Mouse (Mus musculus) hindbrain, embryonic 16.5 days (tissue): ENCODE measurements around the gene Ears2. TPM values are rescaled to one million over a fixed set of nuclear protein-coding genes. Genes with fewer than 3 reads are reported as not detected.

Source experiments
- ATAC-seq: fragments of 200-750 bp; cut with Nextera tagmentation; 2 replicates; pipeline ENCODE4 v1.8.0; 2017; ENCODE audit warnings: moderate TSS enrichment, moderate library complexity
- H3K27ac ChIP-seq: fragments of 300-500 bp; sonication (generic); 2 replicates; pipeline ENCODE4 v1.5.1; 2014; ENCODE audit warnings: low read depth, mild to moderate bottlenecking, control low read depth, low read length, moderate library complexity
- H3K27me3 ChIP-seq: fragments of 300-500 bp; sonication (generic); replicated peaks from 2 replicates; pipeline ENCODE4 v1.6.1; 2014; ENCODE audit warnings: low read length; ENCODE audit not compliant: control insufficient read depth, insufficient read depth
- H3K36me3 ChIP-seq: fragments of 300-500 bp; sonication (generic); 2 replicates; pipeline ENCODE4 v1.6.1; 2014; ENCODE audit warnings: mild to moderate bottlenecking, low read length, moderate library complexity, mixed read lengths; ENCODE audit not compliant: control insufficient read depth, insufficient read depth
- H3K4me1 ChIP-seq: fragments of 300-500 bp; sonication (generic); 2 replicates; pipeline ENCODE4 v1.6.1; 2014; ENCODE audit warnings: low read depth, low read length; ENCODE audit not compliant: control insufficient read depth, insufficient read depth
- H3K4me2 ChIP-seq: fragments of 300-500 bp; sonication (generic); 2 replicates; pipeline ENCODE4 v1.6.1; 2014; ENCODE audit warnings: mild to moderate bottlenecking, low read length, control low read depth, moderate library complexity
- H3K4me3 ChIP-seq: fragments of 300-500 bp; sonication (generic); 2 replicates; pipeline ENCODE4 v1.5.1; 2014; ENCODE audit warnings: mild to moderate bottlenecking, low read length, control low read depth, moderate library complexity
- H3K9ac ChIP-seq: fragments of 300-500 bp; sonication (generic); 2 replicates; pipeline ENCODE4 v1.6.1; 2014; ENCODE audit warnings: low read depth, mild to moderate bottlenecking, control low read depth, low read length, moderate library complexity
- H3K9me3 ChIP-seq: fragments of 300-500 bp; sonication (generic); 2 replicates; pipeline ENCODE4 v1.6.1; 2014; ENCODE audit warnings: mild to moderate bottlenecking, low read length, moderate library complexity; ENCODE audit not compliant: control insufficient read depth
- WGBS: fragments of 180-500 bp; shearing (Covaris S2); extraction: QIAGEN DNeasy Blood & Tissue Kit; methylation state at CpG from one replicate; pipeline ENCODE4 v1.1.7; 2014; 5-methylcytosine and 5-hydroxymethylcytosine counted together
- polyA plus RNA-seq: library from polyadenylated mRNA; unstranded; fragments of >200 nt; fragmentation: Nextera tagmentation; extraction: Ambion mirVana; gene quantifications from 2 replicates; pipeline ENCODE4 v1.2.1, GENCODE M21; 2015

The Ears2 gene
- polyA plus RNA-seq, 1 experiment from 2014 or later, result 8.7 TPM

GRCm38 (mm10) chr7:122020273-122020666 is 46.8 kb downstream of the Ears2 start:
- Histone ChIP-seq H3K9ac (peak overlapping the region; percentile 95), H3K4me2 (peak overlapping the region; percentile 79), H3K9me3 (no peaks in the 10 kb centered on the region), H3K36me3 (no peaks in the 10 kb centered on the region), H3K4me3 (peak overlapping the region; percentile 64), H3K4me1 (peaks cover 26% of the 10 kb centered on the region), H3K27me3 (no peaks in the 10 kb centered on the region), H3K27ac (peak overlapping the region; percentile 93)
- ATAC-seq, result peak; percentile 50
- WGBS, result 3% methylated on average over 6 of the region's 6 CpGs

GRCm38 (mm10) chr7:122018978-122019377 is 48.1 kb downstream of the Ears2 start:
- H3K36me3 ChIP-seq, result no peaks in the 10 kb centered on the region
- H3K9me3 ChIP-seq, result no peaks in the 10 kb centered on the region
- H3K9ac ChIP-seq, result no peak overlapping the region
- WGBS, result 87% methylated on average over 7 of the region's 7 CpGs
- peaks cover 29% of the 10 kb centered on the region for H3K4me1 ChIP-seq
- H3K27me3 ChIP-seq, result no peaks in the 10 kb centered on the region
- H3K27ac ChIP-seq, result no peak overlapping the region
- H3K4me3 ChIP-seq, result no peak overlapping the region
- H3K4me2 ChIP-seq, result peak overlapping the region; percentile 79
- ATAC-seq, result no peak

- Histone ChIP-seq H3K27ac (no peak overlapping the region; the same call in 1 of the 2 replicates), H3K36me3 (no peaks in the 10 kb centered on the region), H3K4me3 (no peak overlapping the region), H3K4me2 (no peak overlapping the region), H3K4me1 (peaks cover 29% of the 10 kb centered on the region), H3K9ac (no peak overlapping the region), H3K9me3 (no peaks in the 10 kb centered on the region), H3K27me3 (no peaks in the 10 kb centered on the region)
- WGBS, result 68% methylated on average over 3 of the region's 3 CpGs
- ATAC-seq, result no peak
Observed at GRCm38 (mm10) chr7:122018247-122018646, 48.8 kb downstream of the Ears2 start.

- H3K4me3 ChIP-seq, result no peak overlapping the region
- H3K4me2 ChIP-seq, result no peak overlapping the region; the same call in 1 of the 2 replicates
- ATAC-seq, result no peak
- no peaks in the 10 kb centered on the region for H3K9me3 ChIP-seq
- H3K36me3 ChIP-seq, result peaks cover 12% of the 10 kb centered on the region
- H3K4me1 ChIP-seq, result peaks cover 29% of the 10 kb centered on the region
- 56% methylated on average over 10 of the region's 10 CpGs for WGBS
- H3K27ac ChIP-seq, result no peak overlapping the region
- no peaks in the 10 kb centered on the region for H3K27me3 ChIP-seq
- peak overlapping the region; percentile 35; the same call in 1 of the 2 replicates for H3K9ac ChIP-seq
Observed at GRCm38 (mm10) chr7:122015734-122016133, 51.3 kb downstream of the Ears2 start.

GRCm38 (mm10) chr7:122015105-122015504 is 52.0 kb downstream of the Ears2 start:
- no peaks in the 10 kb centered on the region for H3K27me3 ChIP-seq
- H3K27ac ChIP-seq, result no peak overlapping the region
- no peak for ATAC-seq
- no peak overlapping the region for H3K9ac ChIP-seq
- no peak overlapping the region for H3K4me3 ChIP-seq
- H3K36me3 ChIP-seq, result peaks cover 12% of the 10 kb centered on the region
- H3K9me3 ChIP-seq, result no peaks in the 10 kb centered on the region
- peaks cover 29% of the 10 kb centered on the region for H3K4me1 ChIP-seq
- no peak overlapping the region; the same call in 1 of the 2 replicates for H3K4me2 ChIP-seq
- whole genome bisulfite sequencing, result 57% methylated on average over 8 of the region's 8 CpGs

- ATAC-seq, result no peak
- H3K4me1 ChIP-seq, result peaks cover 14% of the 10 kb centered on the region
- no peak overlapping the region for H3K4me3 ChIP-seq
- peaks cover 27% of the 10 kb centered on the region for H3K36me3 ChIP-seq
- H3K27ac ChIP-seq, result no peak overlapping the region
- no peaks in the 10 kb centered on the region for H3K9me3 ChIP-seq
- no peak overlapping the region for H3K9ac ChIP-seq
- no peak overlapping the region for H3K4me2 ChIP-seq
- 93% methylated on average over 10 of the region's 10 CpGs for WGBS
- no peaks in the 10 kb centered on the region for H3K27me3 ChIP-seq
Observed at GRCm38 (mm10) chr7:122012949-122013348, 54.1 kb downstream of the Ears2 start.

GRCm38 (mm10) chr7:122012370-122012769 is 54.7 kb downstream of the Ears2 start:
- H3K4me2 ChIP-seq, result no peak overlapping the region
- H3K9ac ChIP-seq, result no peak overlapping the region
- no peak overlapping the region for H3K27ac ChIP-seq
- H3K9me3 ChIP-seq, result no peaks in the 10 kb centered on the region
- peaks cover 14% of the 10 kb centered on the region for H3K4me1 ChIP-seq
- H3K4me3 ChIP-seq, result no peak overlapping the region
- ATAC-seq, result no peak
- no peaks in the 10 kb centered on the region for H3K27me3 ChIP-seq
- H3K36me3 ChIP-seq, result peaks cover 30% of the 10 kb centered on the region
- WGBS, result 95% methylated on average over 4 of the region's 4 CpGs

- no peak overlapping the region for H3K27ac ChIP-seq
- H3K9ac ChIP-seq, result no peak overlapping the region
- peaks cover 38% of the 10 kb centered on the region for H3K36me3 ChIP-seq
- H3K4me1 ChIP-seq, result no peaks in the 10 kb centered on the region
- H3K4me3 ChIP-seq, result no peak overlapping the region
- H3K4me2 ChIP-seq, result no peak overlapping the region
- H3K9me3 ChIP-seq, result no peaks in the 10 kb centered on the region
- WGBS, result 75% methylated on average over 8 of the region's 8 CpGs
- no peaks in the 10 kb centered on the region for H3K27me3 ChIP-seq
- ATAC-seq, result no peak
Observed at GRCm38 (mm10) chr7:122000396-122000795, 66.7 kb downstream of the Ears2 start.

- H3K27ac ChIP-seq, result no peak overlapping the region
- WGBS, result 92% methylated on average over 5 of the region's 5 CpGs
- no peaks in the 10 kb centered on the region for H3K4me1 ChIP-seq
- H3K27me3 ChIP-seq, result no peaks in the 10 kb centered on the region
- H3K9me3 ChIP-seq, result no peaks in the 10 kb centered on the region
- H3K4me3 ChIP-seq, result no peak overlapping the region
- H3K4me2 ChIP-seq, result no peak overlapping the region
- peaks cover 41% of the 10 kb centered on the region for H3K36me3 ChIP-seq
- ATAC-seq, result no peak
- H3K9ac ChIP-seq, result no peak overlapping the region
Observed at GRCm38 (mm10) chr7:121995961-121996360, 71.1 kb downstream of the Ears2 start.
